Mouse (Mus musculus) erythroblast, embryonic 14.5 days (primary cell): Measurements from ENCODE around the gene Fam135a.

Experiments
- GATA1 ChIP-seq: IDR thresholded peaks from 2 replicates; pipeline ENCODE4 v1.6.1; 2012; ENCODE audit warnings: low read length, inconsistent platforms, mixed read lengths
- TAL1 ChIP-seq: IDR thresholded peaks from 3 replicates; pipeline ENCODE4 v1.6.1; 2012; ENCODE audit warnings: low read length, inconsistent platforms, mixed read lengths

GRCm38 (mm10) chr1:23983118-23983517 lies 117.0 kb downstream of the Fam135a start:
- TF ChIP-seq GATA1 (no peak), TAL1 (no peak)
